Mouse (Mus musculus) adrenal gland, adult 2 months (tissue): ENCODE results near the gene Foxe1. TPM values are rescaled to one million over a fixed set of nuclear protein-coding genes. Genes with fewer than 3 reads are reported as not detected.

Experiments used
- polyA plus RNA-seq: library from polyadenylated mRNA; depleted of rRNA; stranded (reverse); fragments of >200 nt; gene quantifications from 2 replicates; pipeline ENCODE4 v1.2.3, GENCODE M21; 2012; rRNA removed
- total RNA-seq, 2 experiments: library from RNA; stranded (reverse); gene quantifications; 2 replicates each; pipeline ENCODE4 v1.2.3; 2021

Gene Foxe1
- total and polyA plus RNA-seq, 3 experiments, result 0.42 TPM; not detected in 2

Other genes with a start within 250 kb of the Foxe1 start
- 10 to 100 TPM; 47.4 to 59.2 TPM for gene Ncbp1, start 205.0 kb upstream of the Foxe1 start, total RNA-seq
- 8.8 and 11.2 TPM in 2 replicates for gene Ncbp1, start 205.0 kb upstream of the Foxe1 start, polyA plus RNA-seq
- gene Tstd2, start 204.9 kb upstream of the Foxe1 start, total RNA-seq, result 10 to 100 TPM; 21.0 to 29.8 TPM
- 10.7 and 13.4 TPM in 2 replicates for gene Tstd2, start 204.9 kb upstream of the Foxe1 start, polyA plus RNA-seq
- gene Xpa, start 147.3 kb upstream of the Foxe1 start, total RNA-seq, result 10 to 100 TPM; 17.2 to 20.3 TPM
- 19.9 and 24.0 TPM in 2 replicates for gene Xpa, start 147.3 kb upstream of the Foxe1 start, polyA plus RNA-seq
- 1 to 10 TPM; 4.8 to 7.1 TPM for gene Trmo, start 45.8 kb downstream of the Foxe1 start, total RNA-seq
- 2.5 and 4.3 TPM in 2 replicates for gene Trmo, start 45.8 kb downstream of the Foxe1 start, polyA plus RNA-seq
- gene Hemgn, start 69.9 kb downstream of the Foxe1 start, total RNA-seq, result not detected
- gene Hemgn, start 69.9 kb downstream of the Foxe1 start, polyA plus RNA-seq, result not detected in 2 replicates
- gene Anp32b, start 107.3 kb downstream of the Foxe1 start, total RNA-seq, result 100 to 1,000 TPM; 103 to 121 TPM
- 56.8 and 73.6 TPM in 2 replicates for gene Anp32b, start 107.3 kb downstream of the Foxe1 start, polyA plus RNA-seq
- 10 to 100 TPM; 38.4 to 42.5 TPM for gene Nans, start 145.6 kb downstream of the Foxe1 start, total RNA-seq
- gene Nans, start 145.6 kb downstream of the Foxe1 start, polyA plus RNA-seq, result 13.7 and 16.0 TPM in 2 replicates
- gene Trim14, start 192.5 kb downstream of the Foxe1 start, total RNA-seq, result 1 to 10 TPM; 4.9 to 5.8 TPM
- 16.0 and 21.3 TPM in 2 replicates for gene Trim14, start 192.5 kb downstream of the Foxe1 start, polyA plus RNA-seq